Mouse (Mus musculus) myocyte (in vitro differentiated cells): Measurements from ENCODE around the gene Igf1r. TPM values are rescaled to one million over a fixed set of nuclear protein-coding genes. Genes with fewer than 3 reads are reported as not detected.

Experiments
- H3K27me3 ChIP-seq: one replicate; pipeline ENCODE4 v1.6.1; 2011; ENCODE audit not compliant: control insufficient read depth, insufficient read depth, insufficient read length
- H3K36me3 ChIP-seq: one replicate; pipeline ENCODE4 v1.6.1; 2011; ENCODE audit not compliant: control insufficient read depth, insufficient read depth
- H3K4me2 ChIP-seq: one replicate; pipeline ENCODE4 v1.6.1; 2011; ENCODE audit warnings: low read depth, control low read depth
- H3K4me3 ChIP-seq: one replicate; pipeline ENCODE4 v1.5.1; 2011; ENCODE audit warnings: mild to moderate bottlenecking, control low read depth, moderate library complexity
- H3K79me2 ChIP-seq: one replicate; pipeline ENCODE4 v1.6.1; 2011; ENCODE audit not compliant: control insufficient read depth, insufficient read depth
- H3ac ChIP-seq: one replicate; pipeline ENCODE4 v1.6.1; 2011; ENCODE audit not compliant: control insufficient read depth, insufficient read length
- CEBPB ChIP-seq: IDR thresholded peaks from 2 replicates; pipeline ENCODE4 v1.6.1; 2011; ENCODE audit warnings: mild to moderate bottlenecking, moderate library complexity; ENCODE audit not compliant: poor library complexity, insufficient read depth, severe bottlenecking
- E2F4 ChIP-seq: IDR thresholded peaks from one replicate; pipeline ENCODE4 v1.6.1; 2011; ENCODE audit warnings: mild to moderate bottlenecking, control low read depth, moderate library complexity; ENCODE audit not compliant: insufficient read depth
- MAX ChIP-seq: IDR thresholded peaks from one replicate; pipeline ENCODE4 v1.6.1; 2011; ENCODE audit warnings: low read depth, mild to moderate bottlenecking, control low read depth
- MYOD1 ChIP-seq, 3 experiments: IDR thresholded peaks; one replicate each; pipeline ENCODE4 v1.6.1; 2011; ENCODE audit warnings: control low read depth in 2 of 3, low read depth in 2 of 3, mild to moderate bottlenecking in 2 of 3, moderate library complexity in 1 of 3; ENCODE audit not compliant: insufficient read length in 2 of 3, control insufficient read depth in 1 of 3
- MYOG ChIP-seq, 3 experiments: IDR thresholded peaks; one replicate each; pipeline ENCODE4 v1.6.1; 2011; ENCODE audit warnings: control low read depth in 2 of 3, low read depth in 2 of 3, mild to moderate bottlenecking in 2 of 3; ENCODE audit not compliant: insufficient read length in 2 of 3, control insufficient read depth in 1 of 3, insufficient read depth in 1 of 3
- POLR2A ChIP-seq: IDR thresholded peaks from one replicate; pipeline ENCODE4 v1.6.1; 2011; ENCODE audit warnings: low read depth, mild to moderate bottlenecking, control low read depth, moderate library complexity; ENCODE audit not compliant: insufficient read length
- POLR2AphosphoS2 ChIP-seq: IDR thresholded peaks from one replicate; pipeline ENCODE4 v1.6.1; 2011; ENCODE audit warnings: low read depth, control low read depth; ENCODE audit not compliant: insufficient read length
- REST ChIP-seq: IDR thresholded peaks from one replicate; pipeline ENCODE4 v1.6.1; 2011; ENCODE audit warnings: mild to moderate bottlenecking, control low read depth, moderate library complexity; ENCODE audit not compliant: insufficient read depth, insufficient read length
- SRF ChIP-seq: IDR thresholded peaks from one replicate; pipeline ENCODE4 v1.6.1; 2011; ENCODE audit warnings: low read depth; ENCODE audit not compliant: control insufficient read depth, insufficient read length
- TCF12 ChIP-seq: IDR thresholded peaks from one replicate; pipeline ENCODE4 v1.6.1; 2011; ENCODE audit warnings: mild to moderate bottlenecking, control low read depth; ENCODE audit not compliant: poor library complexity, insufficient read depth, severe bottlenecking
- TCF3 ChIP-seq: IDR thresholded peaks from one replicate; pipeline ENCODE4 v1.6.1; 2011; ENCODE audit warnings: low read depth, control low read depth; ENCODE audit not compliant: insufficient read length
- USF1 ChIP-seq: IDR thresholded peaks from one replicate; pipeline ENCODE4 v1.6.1; 2011; ENCODE audit warnings: low read depth, mild to moderate bottlenecking, control low read depth, moderate library complexity
- polyA plus RNA-seq: library from polyadenylated mRNA; unstranded; fragments of >200 nt; fragmentation: generic; extraction: Trizol; gene quantifications from one replicate; pipeline ENCODE4 v1.2.1, GENCODE M21; 2012; ENCODE audit warnings: missing spikeins

Gene Igf1r
- polyA plus RNA-seq, 1 experiment = 7.9 TPM

GRCm38 (mm10) chr7:68278385-68278784 lies 325.8 kb downstream of the Igf1r start:
- no peaks in the 10 kb centered on the region for H3K36me3 ChIP-seq
- no peaks in the 10 kb centered on the region for H3K27me3 ChIP-seq
- H3ac ChIP-seq = no peak overlapping the region
- no peak for TF ChIP-seq REST
- no peak for TF ChIP-seq USF1
- TF ChIP-seq POLR2A = no peak
- TF ChIP-seq MYOD1 (IDR thresholded peaks at IDR 0.05; ENCODE audit: control insufficient read depth in 1 of 3, insufficient read length in 2 of 3, low read depth in 2 of 3) = no peak
- TF ChIP-seq CEBPB = no peak
- no peak for TF ChIP-seq TCF12
- no peak for TF ChIP-seq SRF
- TF ChIP-seq MAX = no peak
- TF ChIP-seq E2F4 = no peak
- TF ChIP-seq TCF3 = no peak
- no peak for TF ChIP-seq POLR2AphosphoS2
- TF ChIP-seq MYOG (IDR thresholded peaks at IDR 0.05; ENCODE audit: control insufficient read depth in 1 of 3, insufficient read depth in 1 of 3, insufficient read length in 2 of 3, low read depth in 2 of 3) = no peak
- H3K79me2 ChIP-seq = no peaks in the 10 kb centered on the region
- H3K4me3 ChIP-seq = no peak overlapping the region
- H3K4me2 ChIP-seq = peak overlapping the region; percentile 60

- H3K4me2 ChIP-seq = peak overlapping the region; percentile 60
- no peaks in the 10 kb centered on the region for H3K36me3 ChIP-seq
- H3K79me2 ChIP-seq = no peaks in the 10 kb centered on the region
- TF ChIP-seq MYOD1 (IDR thresholded peaks at IDR 0.05; ENCODE audit: control insufficient read depth in 1 of 3, insufficient read length in 2 of 3, low read depth in 2 of 3) (no peak), REST (no peak), TCF3 (no peak), MYOG (IDR thresholded peaks at IDR 0.05; ENCODE audit: control insufficient read depth in 1 of 3, insufficient read depth in 1 of 3, insufficient read length in 2 of 3, low read depth in 2 of 3) (no peak), TCF12 (no peak), POLR2AphosphoS2 (no peak), SRF (no peak), MAX (no peak), POLR2A (no peak), E2F4 (no peak), CEBPB (no peak), USF1 (no peak)
- no peak overlapping the region for H3ac ChIP-seq
- H3K4me3 ChIP-seq = no peak overlapping the region
- H3K27me3 ChIP-seq = no peaks in the 10 kb centered on the region
These were observed 326.3 kb downstream of the Igf1r start for GRCm38 (mm10) chr7:68278908-68279307.

- no peak overlapping the region for H3K4me2 ChIP-seq
These were observed 326.9 kb downstream of the Igf1r start for GRCm38 (mm10) chr7:68279481-68279880.

GRCm38 (mm10) chr7:68280352-68280869 lies 327.8 kb downstream of the Igf1r start:
- Histone ChIP-seq H3K27me3 (no peaks in the 10 kb centered on the region), H3K4me2 (no peak overlapping the region), H3ac (no peak overlapping the region), H3K36me3 (no peaks in the 10 kb centered on the region), H3K79me2 (no peaks in the 10 kb centered on the region), H3K4me3 (no peak overlapping the region)
- TF ChIP-seq POLR2A (no peak), USF1 (no peak), TCF12 (no peak), MYOG (IDR thresholded peaks at IDR 0.05; ENCODE audit: control insufficient read depth in 1 of 3, insufficient read depth in 1 of 3, insufficient read length in 2 of 3, low read depth in 2 of 3) (no peak), POLR2AphosphoS2 (no peak), SRF (no peak), MAX (no peak), REST (no peak), TCF3 (no peak), CEBPB (no peak), MYOD1 (IDR thresholded peaks at IDR 0.05; ENCODE audit: control insufficient read depth in 1 of 3, insufficient read length in 2 of 3, low read depth in 2 of 3) (no peak), E2F4 (no peak)

More at GRCm38 (mm10) chr7:68279481-68279880, 326.9 kb downstream of the Igf1r start:
- Histone ChIP-seq H3K4me3 (no peak overlapping the region), H3ac (no peak overlapping the region), H3K27me3 (no peaks in the 10 kb centered on the region), H3K36me3 (no peaks in the 10 kb centered on the region), H3K79me2 (no peaks in the 10 kb centered on the region)
- TF ChIP-seq MAX (no peak), TCF3 (no peak), POLR2A (no peak), REST (no peak), E2F4 (no peak), TCF12 (no peak), USF1 (no peak), SRF (no peak), MYOG (IDR thresholded peaks at IDR 0.05; ENCODE audit: control insufficient read depth in 1 of 3, insufficient read depth in 1 of 3, insufficient read length in 2 of 3, low read depth in 2 of 3) (no peak), CEBPB (no peak), POLR2AphosphoS2 (no peak), MYOD1 (IDR thresholded peaks at IDR 0.05; ENCODE audit: control insufficient read depth in 1 of 3, insufficient read length in 2 of 3, low read depth in 2 of 3) (no peak)

- Histone ChIP-seq H3K36me3 (no peaks in the 10 kb centered on the region), H3K4me3 (no peak overlapping the region), H3ac (no peak overlapping the region), H3K79me2 (no peaks in the 10 kb centered on the region), H3K4me2 (no peak overlapping the region), H3K27me3 (no peaks in the 10 kb centered on the region)
- TF ChIP-seq REST (no peak), POLR2AphosphoS2 (no peak), POLR2A (no peak), E2F4 (no peak)
These were observed 328.7 kb downstream of the Igf1r start for GRCm38 (mm10) chr7:68281341-68281740.
